ENCODE assay signal across 12 mouse cellular contexts in genomic region chr12:40825935-40826460, GRCm38 (mm10).
"Had no signal": no experiment of that assay in that cellular context is flagged by ENCODE, and none has a peak within 500 bp of the region (broad histone marks: within the 10 kb centered on the region; RNA-seq: fewer than 3 reads in every experiment).

No protein-coding gene starts in this region.

- H3K4me1 ChIP-seq: limb, embryonic 12.5 days; liver, embryonic 13.5 days; midbrain, embryonic 13.5 days; stomach, embryonic 15.5 days had no signal

- H3K27me3 ChIP-seq: kidney, embryonic 15.5 days; limb, embryonic 12.5 days; liver, embryonic 13.5 days; midbrain, embryonic 13.5 days; stomach, embryonic 15.5 days had no signal

- H3K27ac ChIP-seq: kidney, embryonic 15.5 days; limb, embryonic 12.5 days; liver, embryonic 13.5 days; midbrain, embryonic 13.5 days; stomach, embryonic 15.5 days had no signal

- H3K36me3 ChIP-seq: kidney, embryonic 15.5 days; liver, embryonic 13.5 days; stomach, embryonic 15.5 days had no signal

- H3K4me3 ChIP-seq: kidney, embryonic 15.5 days; limb, embryonic 12.5 days; liver, embryonic 13.5 days; midbrain, embryonic 13.5 days; stomach, embryonic 15.5 days had no signal

- DNase-seq: kidney, adult 11 months; layer of hippocampus, postnatal 36 days; liver; liver, embryonic 13.5 days; liver, postnatal 0 days; right cerebral cortex, postnatal 14 days; thymus, adult 2 months; thymus, postnatal 25 days had no signal

- H3K4me2 ChIP-seq: kidney, embryonic 15.5 days; limb, embryonic 12.5 days; liver, embryonic 13.5 days; midbrain, embryonic 13.5 days; stomach, embryonic 15.5 days had no signal

- H3K9ac ChIP-seq: kidney, embryonic 15.5 days; limb, embryonic 12.5 days; liver, embryonic 13.5 days; liver, postnatal 0 days; midbrain, embryonic 13.5 days; stomach, embryonic 15.5 days had no signal

- H3K9me3 ChIP-seq: kidney, embryonic 15.5 days; limb, embryonic 12.5 days; liver, embryonic 13.5 days; midbrain, embryonic 13.5 days; stomach, embryonic 15.5 days had no signal

- ATAC-seq: liver, postnatal 0 days; midbrain, embryonic 13.5 days had no signal
